Mouse (Mus musculus): ENCODE measurements around the gene Galntl6.

- TF ChIP-seq POLR2A (IDR thresholded peaks at IDR 0.05; ENCODE audit: borderline replicate concordance, control insufficient read depth, low read depth, low read length) (no peak), CTCF (IDR thresholded peaks at IDR 0.05; ENCODE audit: control insufficient read depth, insufficient read depth, low read length) (no peak)
These were observed 1071.0 kb downstream of the Galntl6 start for GRCm38 (mm10) chr8:57841446-57841845.
